In genomic region chr2:155074766-155075330, GRCm38 (mm10) we compare ENCODE assay signal across 7 mouse cellular contexts. TPM values are rescaled to one million over a fixed set of nuclear protein-coding genes. Genes with fewer than 3 reads are reported as not detected.
DNase-seq lines count a peak whose midpoint lies in the region; ATAC-seq lines count a peak whose summit lies in the region.

No protein-coding gene starts in this region.

- peak overlapping the region; percentile 87 for H3K4me3 ChIP-seq in forebrain, embryonic 16.5 days (replicated peaks; ENCODE audit: low read length)

- H3K9ac ChIP-seq in forebrain, embryonic 16.5 days (replicated peaks; ENCODE audit: low read depth, low read length), result peak overlapping the region; percentile 91

- peaks cover 20% of the 10 kb centered on the region for H3K4me1 ChIP-seq in forebrain, embryonic 16.5 days (replicated peaks; ENCODE audit: control insufficient read depth, insufficient read depth, low read length)

- no peaks in the 10 kb centered on the region for H3K27me3 ChIP-seq in forebrain, embryonic 16.5 days (replicated peaks; ENCODE audit: control insufficient read depth, insufficient read depth, low read length)

- ATAC-seq in forebrain, embryonic 16.5 days, result peak; percentile 47; the same call in 1 of the 2 replicates
- ATAC-seq in inflammation-experienced regulatory T-cells, adult 6 months, result no peak

- WGBS in forebrain, embryonic 16.5 days, result 17% methylated on average over 12 of the region's 12 CpGs

- H3K9me3 ChIP-seq in forebrain, embryonic 16.5 days (ENCODE audit: control insufficient read depth, low read length), result no peaks in the 10 kb centered on the region

- DNase-seq in right cerebral cortex, adult 18-20 months, result peak; percentile 41
- DNase-seq in right cerebral cortex, postnatal 14 days, result no peak
- peak; percentile 50 for DNase-seq in cerebellum, adult 9-10 months
- peak; percentile 13 for DNase-seq in liver
- DNase-seq in right cerebral cortex, postnatal 25 days, result peak; percentile 32

- peak overlapping the region; percentile 77 for H3K4me2 ChIP-seq in forebrain, embryonic 16.5 days (ENCODE audit: low read length)

- no peaks in the 10 kb centered on the region for H3K36me3 ChIP-seq in forebrain, embryonic 16.5 days (ENCODE audit: control insufficient read depth, insufficient read depth)

- H3K27ac ChIP-seq in forebrain, embryonic 16.5 days (ENCODE audit: low read length), result peak overlapping the region; percentile 87

RNA-seq across cellular contexts. Expression of gene Ahcy, which starts 0.6 kb away (rescaled TPM):
- polyA plus RNA-seq in forebrain, embryonic 16.5 days (2015; fragmentation: Nextera tagmentation; extraction: Ambion mirVana), result 45.1 and 47.6 TPM in 2 replicates
- 10 to 100 TPM; 26.3 to 55.1 (median 40.2) TPM for polyA plus RNA-seq in inflammation-experienced regulatory T-cells, adult 6 months (2017; shearing (Covaris generic))

RNA-seq across cellular contexts. Expression of gene Gm14226, which starts 56.8 kb away (rescaled TPM):
- 0.07 and 0.10 TPM in 2 replicates for polyA plus RNA-seq in forebrain, embryonic 16.5 days (2015; fragmentation: Nextera tagmentation; extraction: Ambion mirVana)
- polyA plus RNA-seq in inflammation-experienced regulatory T-cells, adult 6 months (2017; shearing (Covaris generic)), result under 1 TPM in 1 of 3 experiments, not detected in 2; 0.17 TPM

RNA-seq across cellular contexts. Expression of gene Itch, which starts 58.5 kb away (rescaled TPM):
- 48.5 and 53.1 TPM in 2 replicates for polyA plus RNA-seq in forebrain, embryonic 16.5 days (2015; fragmentation: Nextera tagmentation; extraction: Ambion mirVana)
- 10 to 100 TPM; 52.0 to 68.2 (median 58.8) TPM for polyA plus RNA-seq in inflammation-experienced regulatory T-cells, adult 6 months (2017; shearing (Covaris generic))
